In the genomic region with DNA sequence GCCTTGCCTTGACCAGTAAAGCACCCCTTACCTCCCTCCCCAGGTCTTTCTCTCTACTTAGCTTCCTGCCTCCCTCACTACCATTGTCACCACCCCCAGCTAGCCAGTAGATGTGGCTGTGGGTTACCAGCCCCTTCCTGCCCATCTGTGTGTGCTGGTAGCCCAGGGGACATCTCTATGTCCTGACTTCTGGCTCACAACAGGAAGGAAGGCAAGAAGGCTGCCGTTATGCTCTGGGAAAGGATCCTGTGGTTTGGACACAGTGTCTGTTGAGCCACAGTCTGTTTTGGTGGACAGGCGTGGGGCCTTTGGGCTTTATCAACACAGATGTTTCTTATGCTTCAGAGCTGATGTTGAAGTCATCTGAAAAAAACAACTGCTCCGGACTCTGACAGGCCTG, we compare ENCODE assay signal across 27 mouse cellular contexts. TPM values are rescaled to one million over a fixed set of nuclear protein-coding genes. Genes with fewer than 3 reads are reported as not detected.
DNase-seq lines count a peak whose midpoint lies in the region; ATAC-seq lines count a peak whose summit lies in the region.
"Had no signal": no experiment of that assay in that cellular context is flagged by ENCODE, and none has a peak within 500 bp of the region (broad histone marks: within the 10 kb centered on the region; RNA-seq: fewer than 3 reads in every experiment).

No protein-coding gene starts in this region.

- no peak overlapping the region for H3K9ac ChIP-seq in hindbrain, embryonic 13.5 days
- no peak overlapping the region for H3K9ac ChIP-seq in hindbrain, embryonic 14.5 days
- H3K9ac ChIP-seq in liver, embryonic 13.5 days: no peak overlapping the region
- H3K9ac ChIP-seq in midbrain, embryonic 16.5 days (ENCODE audit: low read depth, low read length): no peak overlapping the region
- H3K9ac ChIP-seq: heart, embryonic 12.5 days; hindbrain, embryonic 12.5 days; midbrain, embryonic 13.5 days; neural tube, embryonic 15.5 days; stomach, embryonic 15.5 days had no signal

- 82% methylated on average over 3 of the region's 3 CpGs for WGBS in hindbrain, embryonic 13.5 days
- WGBS in hindbrain, embryonic 14.5 days: 80% methylated on average over 3 of the region's 3 CpGs
- WGBS in liver, embryonic 13.5 days (ENCODE audit: insufficient replicate concordance): 16% methylated on average over 3 of the region's 3 CpGs
- WGBS in midbrain, embryonic 16.5 days: 74% methylated on average over 3 of the region's 3 CpGs

- no peak for ATAC-seq in hindbrain, embryonic 13.5 days (ENCODE audit: low FRiP score)
- ATAC-seq in hindbrain, embryonic 14.5 days (ENCODE audit: low FRiP score): no peak
- ATAC-seq in hematopoietic stem cell, adult 5-6 weeks (replicated peaks in 1 of 2; ENCODE audit: insufficient read depth in 1 of 2, low FRiP score in 2 of 2, low TSS enrichment in 1 of 2, low read depth in 1 of 2, poor library complexity in 2 of 2, severe bottlenecking in 2 of 2): peak; percentile 81 to 87
- ATAC-seq in liver, embryonic 13.5 days (ENCODE audit: low read depth): peak; percentile 12; the same call in 1 of the 2 replicates
- no peak for ATAC-seq in erythroblast, adult 5-6 weeks (replicated peaks; ENCODE audit: low FRiP score, poor library complexity, severe bottlenecking)
- ATAC-seq in midbrain, embryonic 16.5 days: no peak
- ATAC-seq: activated CD4-positive, CD25-positive, alpha-beta regulatory T cell, adult 4 months; CD4-positive, CD25-positive, alpha-beta regulatory T cell, adult 4 months; midbrain, embryonic 13.5 days had no signal

- H3K36me3 ChIP-seq in hindbrain, embryonic 13.5 days: no peaks in the 10 kb centered on the region
- H3K36me3 ChIP-seq in hindbrain, embryonic 14.5 days (replicated peaks; ENCODE audit: control insufficient read depth, insufficient read depth): no peaks in the 10 kb centered on the region
- no peaks in the 10 kb centered on the region for H3K36me3 ChIP-seq in liver, embryonic 13.5 days
- no peaks in the 10 kb centered on the region for H3K36me3 ChIP-seq in midbrain, embryonic 16.5 days (ENCODE audit: control insufficient read depth, insufficient read depth, low read length)
- H3K36me3 ChIP-seq: forebrain, embryonic 10.5 days; heart, embryonic 12.5 days; hindbrain, embryonic 12.5 days; midbrain, embryonic 13.5 days; neural tube, embryonic 15.5 days; stomach, embryonic 15.5 days had no signal

- H3K27ac ChIP-seq in hindbrain, embryonic 13.5 days: 0 out of 2 replicates have a peak overlapping the region, but pooled peaks have one; percentile 25
- H3K27ac ChIP-seq in hindbrain, embryonic 14.5 days: no peak overlapping the region
- H3K27ac ChIP-seq in liver, embryonic 13.5 days: no peak overlapping the region
- H3K27ac ChIP-seq in midbrain, embryonic 16.5 days (ENCODE audit: low read length): no peak overlapping the region
- H3K27ac ChIP-seq: forebrain, embryonic 10.5 days; hindbrain, embryonic 12.5 days; macrophage; midbrain, embryonic 13.5 days; neural tube, embryonic 15.5 days; stomach, embryonic 15.5 days had no signal

- no peak overlapping the region for H3K4me2 ChIP-seq in hindbrain, embryonic 13.5 days
- H3K4me2 ChIP-seq in hindbrain, embryonic 14.5 days (replicated peaks): no peak overlapping the region
- no peak overlapping the region for H3K4me2 ChIP-seq in liver, embryonic 13.5 days
- H3K4me2 ChIP-seq in midbrain, embryonic 16.5 days (ENCODE audit: low read length): no peak overlapping the region
- H3K4me2 ChIP-seq: heart, embryonic 12.5 days; hindbrain, embryonic 12.5 days; midbrain, embryonic 13.5 days; neural tube, embryonic 15.5 days; stomach, embryonic 15.5 days had no signal

- no peaks in the 10 kb centered on the region for H3K9me3 ChIP-seq in hindbrain, embryonic 13.5 days
- H3K9me3 ChIP-seq in hindbrain, embryonic 14.5 days (ENCODE audit: control insufficient read depth, low read length): no peaks in the 10 kb centered on the region
- no peaks in the 10 kb centered on the region for H3K9me3 ChIP-seq in liver, embryonic 13.5 days (replicated peaks)
- H3K9me3 ChIP-seq in midbrain, embryonic 16.5 days (replicated peaks; ENCODE audit: control insufficient read depth, low read length, poor library complexity, severe bottlenecking): no peaks in the 10 kb centered on the region
- H3K9me3 ChIP-seq: forebrain, embryonic 10.5 days; heart, embryonic 12.5 days; hindbrain, embryonic 12.5 days; midbrain, embryonic 13.5 days; neural tube, embryonic 15.5 days; stomach, embryonic 15.5 days had no signal

- no peak overlapping the region for H3K4me3 ChIP-seq in hindbrain, embryonic 13.5 days
- no peak overlapping the region for H3K4me3 ChIP-seq in hindbrain, embryonic 14.5 days (replicated peaks; ENCODE audit: low read length)
- H3K4me3 ChIP-seq in liver, embryonic 13.5 days (replicated peaks): no peak overlapping the region
- no peak overlapping the region for H3K4me3 ChIP-seq in midbrain, embryonic 16.5 days (ENCODE audit: low read depth, low read length)
- H3K4me3 ChIP-seq: forebrain, embryonic 10.5 days; heart, embryonic 12.5 days; hindbrain, embryonic 12.5 days; midbrain, embryonic 13.5 days; neural tube, embryonic 15.5 days; stomach, embryonic 15.5 days had no signal

- DNase-seq in hindbrain, embryonic 14.5 days (ENCODE audit: low spot score): no peak
- no peak for DNase-seq in liver, embryonic 13.5 days
- DNase-seq in adrenal gland, postnatal 25 days: no peak
- DNase-seq: adrenal gland, postnatal 10 days; cerebellum, adult 11 months; cerebellum, postnatal 14 days; embryo, embryonic 11 days; gastrocnemius, postnatal 10 days; kidney, adult 9 months; kidney, postnatal 25 days; right cerebral cortex, postnatal 14 days; thymus, adult 18-20 months had no signal

- no peaks in the 10 kb centered on the region for H3K27me3 ChIP-seq in hindbrain, embryonic 13.5 days
- H3K27me3 ChIP-seq in hindbrain, embryonic 14.5 days (ENCODE audit: control insufficient read depth, insufficient read depth, low read length): no peaks in the 10 kb centered on the region
- no peaks in the 10 kb centered on the region for H3K27me3 ChIP-seq in liver, embryonic 13.5 days
- H3K27me3 ChIP-seq in midbrain, embryonic 16.5 days (ENCODE audit: control insufficient read depth, insufficient read depth, low read depth, low read length): no peaks in the 10 kb centered on the region
- H3K27me3 ChIP-seq: heart, embryonic 12.5 days; hindbrain, embryonic 12.5 days; midbrain, embryonic 13.5 days; neural tube, embryonic 15.5 days; stomach, embryonic 15.5 days had no signal

- H3K4me1 ChIP-seq in hindbrain, embryonic 13.5 days (replicated peaks): peaks cover 10% of the 10 kb centered on the region; the same call in 1 of the 2 replicates
- peaks cover 11% of the 10 kb centered on the region; the same call in 1 of the 2 replicates for H3K4me1 ChIP-seq in hindbrain, embryonic 14.5 days (replicated peaks; ENCODE audit: control insufficient read depth, insufficient read depth, low read length)
- peaks cover 10% of the 10 kb centered on the region; the same call in 1 of the 2 replicates for H3K4me1 ChIP-seq in liver, embryonic 13.5 days (replicated peaks)
- H3K4me1 ChIP-seq in midbrain, embryonic 16.5 days (ENCODE audit: control insufficient read depth, insufficient read depth, low read length): peaks cover 6% of the 10 kb centered on the region
- H3K4me1 ChIP-seq: heart, embryonic 12.5 days; stomach, embryonic 15.5 days had no signal

RNA-seq across cellular contexts. Expression of a gene that starts 7.9 kb away (rescaled TPM):
- 1.7 and 2.3 TPM in 2 replicates for polyA plus RNA-seq in hindbrain, embryonic 13.5 days (2015; fragmentation: Nextera tagmentation; extraction: Ambion mirVana)
- 1.8 and 2.3 TPM in 2 replicates for polyA plus RNA-seq in hindbrain, embryonic 14.5 days (2014; fragmentation: Nextera tagmentation; extraction: Ambion mirVana)
- 5.6 and 10.2 TPM in 2 replicates for total RNA-seq in hematopoietic stem cell, adult 5-6 weeks (2017)
- 0.19 and 0.21 TPM in 2 replicates for polyA plus RNA-seq in liver, embryonic 13.5 days (2015; fragmentation: Nextera tagmentation; extraction: Ambion mirVana)
- total RNA-seq in adrenal gland, postnatal 25 days (2021): not detected in 2 replicates
- not detected in 2 replicates for total RNA-seq in erythroblast, adult 5-6 weeks (2015; ENCODE audit: low replicate concordance)
- total RNA-seq in erythroblast, adult 5-6 weeks (2017; ENCODE audit: low replicate concordance): 1.3 TPM in 1 of 2 replicates, not detected in the other
- 2.4 and 2.5 TPM in 2 replicates for polyA plus RNA-seq in midbrain, embryonic 16.5 days (2015; fragmentation: Nextera tagmentation; extraction: Ambion mirVana)
- total RNA-seq: adrenal gland, postnatal 10 days; gastrocnemius, postnatal 10 days; liver, adult 2 months had no signal
- polyA plus RNA-seq: activated CD4-positive, CD25-positive, alpha-beta regulatory T cell, adult 4 months; CD4-positive, CD25-positive, alpha-beta regulatory T cell, adult 4 months; heart, embryonic 12.5 days; intestine, embryonic 14.5 days; liver, adult 2 months; macrophage had no signal

RNA-seq across cellular contexts. Expression of a gene that starts 29.5 kb away (rescaled TPM):
- 1.3 and 1.6 TPM in 2 replicates for polyA plus RNA-seq in hindbrain, embryonic 13.5 days (2015; fragmentation: Nextera tagmentation; extraction: Ambion mirVana)
- polyA plus RNA-seq in hindbrain, embryonic 14.5 days (2014; fragmentation: Nextera tagmentation; extraction: Ambion mirVana): 1.1 and 1.2 TPM in 2 replicates
- total RNA-seq in hematopoietic stem cell, adult 5-6 weeks (2017): 114 and 161 TPM in 2 replicates
- 5.5 and 6.0 TPM in 2 replicates for polyA plus RNA-seq in liver, embryonic 13.5 days (2015; fragmentation: Nextera tagmentation; extraction: Ambion mirVana)
- 3.0 and 4.2 TPM in 2 replicates for total RNA-seq in adrenal gland, postnatal 25 days (2021)
- total RNA-seq in erythroblast, adult 5-6 weeks (2015; ENCODE audit: low replicate concordance): 24.2 and 30.9 TPM in 2 replicates
- 20.9 and 34.9 TPM in 2 replicates for total RNA-seq in erythroblast, adult 5-6 weeks (2017; ENCODE audit: low replicate concordance)
- polyA plus RNA-seq in midbrain, embryonic 16.5 days (2015; fragmentation: Nextera tagmentation; extraction: Ambion mirVana): 0.56 and 0.64 TPM in 2 replicates

RNA-seq across cellular contexts. Expression of a gene that starts 34.0 kb away (rescaled TPM):
- polyA plus RNA-seq in hindbrain, embryonic 13.5 days (2015; fragmentation: Nextera tagmentation; extraction: Ambion mirVana): 38.4 and 38.8 TPM in 2 replicates
- 36.6 and 39.2 TPM in 2 replicates for polyA plus RNA-seq in hindbrain, embryonic 14.5 days (2014; fragmentation: Nextera tagmentation; extraction: Ambion mirVana)
- total RNA-seq in hematopoietic stem cell, adult 5-6 weeks (2017): 15.4 and 32.0 TPM in 2 replicates
- polyA plus RNA-seq in liver, embryonic 13.5 days (2015; fragmentation: Nextera tagmentation; extraction: Ambion mirVana): 14.8 and 15.4 TPM in 2 replicates
- total RNA-seq in adrenal gland, postnatal 25 days (2021): 13.2 and 14.1 TPM in 2 replicates
- 1.7 and 1.9 TPM in 2 replicates for total RNA-seq in erythroblast, adult 5-6 weeks (2015; ENCODE audit: low replicate concordance)
- total RNA-seq in erythroblast, adult 5-6 weeks (2017; ENCODE audit: low replicate concordance): 9.1 and 12.3 TPM in 2 replicates
- 43.4 and 50.2 TPM in 2 replicates for polyA plus RNA-seq in midbrain, embryonic 16.5 days (2015; fragmentation: Nextera tagmentation; extraction: Ambion mirVana)

Comparison
In these comparisons a context has a peak if more than half of its experiments do, and no peak if none do; other contexts are left out.
1. ATAC-seq: peak in hematopoietic stem cell, adult 5-6 weeks (2 of 2) and liver, embryonic 13.5 days (single experiment); none in hindbrain, embryonic 13.5 days (single experiment), hindbrain, embryonic 14.5 days (single experiment), erythroblast, adult 5-6 weeks (single experiment) and midbrain, embryonic 16.5 days (single experiment).